ENCODE assay signal across 34 mouse cellular contexts in genomic region chr6:43353446-43353845, GRCm38 (mm10). TPM values are rescaled to one million over a fixed set of nuclear protein-coding genes. Genes with fewer than 3 reads are reported as not detected.
DNase-seq lines count a peak whose midpoint lies in the region.
"Had no signal": no experiment of that assay in that cellular context is flagged by ENCODE, and none has a peak within 500 bp of the region (broad histone marks: within the 10 kb centered on the region; RNA-seq: fewer than 3 reads in every experiment).

No protein-coding gene starts in this region.

- no peaks in the 10 kb centered on the region for H3K27me3 ChIP-seq in limb, embryonic 10.5 days (ENCODE audit: low read depth, poor library complexity, severe bottlenecking)
- H3K27me3 ChIP-seq: forebrain, embryonic 13.5 days; hindbrain, embryonic 13.5 days; Patski had no signal

- H3K4me3 ChIP-seq in limb, embryonic 10.5 days: no peak overlapping the region
- H3K4me3 ChIP-seq: forebrain, embryonic 13.5 days; gastrocnemius, adult 2 months; hindbrain, embryonic 10.5 days; hindbrain, embryonic 13.5 days had no signal

- no peaks in the 10 kb centered on the region for H3K9me3 ChIP-seq in limb, embryonic 10.5 days (replicated peaks)
- H3K9me3 ChIP-seq: forebrain, embryonic 13.5 days; hindbrain, embryonic 10.5 days; hindbrain, embryonic 13.5 days had no signal

- H3K36me3 ChIP-seq in limb, embryonic 10.5 days: no peaks in the 10 kb centered on the region
- H3K36me3 ChIP-seq: hindbrain, embryonic 10.5 days; hindbrain, embryonic 13.5 days had no signal

- no peaks in the 10 kb centered on the region for H3K4me1 ChIP-seq in limb, embryonic 10.5 days
- H3K4me1 ChIP-seq: forebrain, embryonic 13.5 days; hindbrain, embryonic 10.5 days had no signal

- no peak overlapping the region for H3K27ac ChIP-seq in limb, embryonic 10.5 days
- H3K27ac ChIP-seq: forebrain, embryonic 13.5 days; gastrocnemius, adult 2 months; hindbrain, embryonic 10.5 days; hindbrain, embryonic 13.5 days had no signal

- 99% methylated on average over 4 of the region's 4 CpGs for WGBS in limb, embryonic 10.5 days

- DNase-seq in 3T3-L1 (ENCODE audit: low read depth, low spot score): peak; percentile 77
- peak; percentile 23 for DNase-seq in Muller cell, postnatal 12 days (ENCODE audit: inconsistent ontology term)
- DNase-seq in fibroblast of lung, adult 2 months (ENCODE audit: low read depth): peak; percentile 31
- no peak for DNase-seq in heart, postnatal 4 days
- no peak for DNase-seq in embryo, embryonic 10.5 days (ENCODE audit: low spot score)
- no peak for DNase-seq in limb, embryonic 10.5 days (ENCODE audit: low spot score)
- DNase-seq: adrenal gland, adult 2 months; adrenal gland, postnatal 14 days; B cell, adult 2 months; cerebellum, adult 11 months; cerebellum, adult 8-10 months; cerebellum, postnatal 10 days; cerebellum, postnatal 36 days; forebrain, postnatal 0 days; gastrocnemius, adult 2 months; gastrocnemius, postnatal 14 days; heart, adult 11 months; kidney, adult 18-20 months; kidney, adult 9 months had no signal

RNA-seq across cellular contexts. Expression of gene Nobox, which starts 44.1 kb away (rescaled TPM):
- not detected for total RNA-seq in heart, postnatal 4 days (2021)
- not detected in 2 replicates for polyA plus RNA-seq in limb, embryonic 10.5 days (2016; fragmentation: Nextera tagmentation; extraction: Ambion mirVana)
- total RNA-seq: adrenal gland, adult 2 months; adrenal gland, postnatal 14 days; forebrain, postnatal 0 days; gastrocnemius, adult 2 months; gastrocnemius, postnatal 14 days; gastrocnemius, postnatal 4 days; heart, adult 8-10 months; heart, postnatal 25 days; MEL had no signal
- polyA plus RNA-seq: adrenal gland, adult 2 months; CD4-positive, CD25-positive, alpha-beta regulatory T cell, adult 4 months; embryonic facial prominence, embryonic 11.5 days; embryonic facial prominence, embryonic 14.5 days; forebrain, embryonic 13.5 days; heart, embryonic 11.5 days; heart, postnatal 0 days; hindbrain, embryonic 10.5 days; hindbrain, embryonic 13.5 days; hindbrain, embryonic 16.5 days; intestine, embryonic 16.5 days; Patski had no signal

Comparison
In these comparisons a context has a peak if more than half of its experiments do, and no peak if none do; other contexts are left out.
1. DNase-seq: peak in 3T3-L1 (single experiment), Muller cell, postnatal 12 days (single experiment) and fibroblast of lung, adult 2 months (single experiment); none in heart, postnatal 4 days (single experiment), embryo, embryonic 10.5 days (single experiment) and limb, embryonic 10.5 days (single experiment).